Mouse (Mus musculus) embryonic facial prominence, embryonic 14.5 days (tissue): ENCODE results near the gene Cacna1d. TPM values are rescaled to one million over a fixed set of nuclear protein-coding genes. Genes with fewer than 3 reads are reported as not detected.

Experiments
- ATAC-seq: fragments of 200-750 bp; cut with Nextera tagmentation; 2 replicates; pipeline ENCODE4 v1.8.0; 2017; ENCODE audit warnings: low read depth, moderate number of reproducible peaks, moderate TSS enrichment
- DNase-seq: peaks from one replicate; pipeline ENCODE4 v3.0.0-alpha.2; 2015; ENCODE audit warnings: low spot score
- H3K27ac ChIP-seq: fragments of 300-500 bp; sonication (generic); replicated peaks from 2 replicates; pipeline ENCODE4 v1.5.1; 2014; ENCODE audit warnings: low read depth, mild to moderate bottlenecking, low read length, moderate library complexity
- H3K27me3 ChIP-seq: fragments of 300-500 bp; sonication (generic); replicated peaks from 2 replicates; pipeline ENCODE4 v1.6.1; 2014; ENCODE audit warnings: low read length; ENCODE audit not compliant: control insufficient read depth, insufficient read depth
- H3K36me3 ChIP-seq: fragments of 300-500 bp; sonication (generic); 2 replicates; pipeline ENCODE4 v1.6.1; 2014; ENCODE audit warnings: low read length, mixed read lengths; ENCODE audit not compliant: control insufficient read depth, insufficient read depth
- H3K4me1 ChIP-seq: fragments of 300-500 bp; sonication (generic); 2 replicates; pipeline ENCODE4 v1.6.1; 2014; ENCODE audit warnings: antibody characterized with exemption, low read length; ENCODE audit not compliant: control insufficient read depth, insufficient read depth
- H3K4me2 ChIP-seq: fragments of 300-500 bp; sonication (generic); 2 replicates; pipeline ENCODE4 v1.6.1; 2014; ENCODE audit warnings: low read depth, mild to moderate bottlenecking, low read length, moderate library complexity, mixed read lengths
- H3K4me3 ChIP-seq: fragments of 300-500 bp; sonication (generic); 2 replicates; pipeline ENCODE4 v1.5.1; 2014; ENCODE audit warnings: low read depth, mild to moderate bottlenecking, low read length
- H3K9ac ChIP-seq: fragments of 300-500 bp; sonication (generic); 2 replicates; pipeline ENCODE4 v1.6.1; 2014; ENCODE audit warnings: low read depth, mild to moderate bottlenecking, low read length, moderate library complexity, mixed read lengths
- H3K9me3 ChIP-seq: fragments of 300-500 bp; sonication (generic); 2 replicates; pipeline ENCODE4 v1.6.1; 2016; ENCODE audit warnings: low read length; ENCODE audit not compliant: control insufficient read depth
- WGBS: fragments of 180-500 bp; shearing (Covaris S2); extraction: QIAGEN DNeasy Blood & Tissue Kit; methylation state at CpG from one replicate; pipeline ENCODE4 v1.1.7; 2014; 5-methylcytosine and 5-hydroxymethylcytosine counted together
- polyA plus RNA-seq: library from polyadenylated mRNA; unstranded; fragments of >200 nt; fragmentation: Nextera tagmentation; extraction: Ambion mirVana; gene quantifications from 2 replicates; pipeline ENCODE4 v1.2.1, GENCODE M21; 2014

The Cacna1d gene
- polyA plus RNA-seq, 1 experiment from 2014 or later = 3.5 TPM

GRCm38 (mm10) chr14:30242166-30242817, 249.0 kb downstream of the Cacna1d start:
- no peak for ATAC-seq
- no peaks in the 10 kb centered on the region for H3K4me1 ChIP-seq

GRCm38 (mm10) chr14:30240916-30241515, 250.2 kb downstream of the Cacna1d start:
- no peaks in the 10 kb centered on the region for H3K27me3 ChIP-seq
- H3K9ac ChIP-seq = no peak overlapping the region
- no peak overlapping the region for H3K27ac ChIP-seq
- no peaks in the 10 kb centered on the region for H3K36me3 ChIP-seq
- no peak overlapping the region for H3K4me2 ChIP-seq
- H3K4me1 ChIP-seq = no peaks in the 10 kb centered on the region
- WGBS = 72% methylated on average over 7 of the region's 7 CpGs
- 0 out of 2 replicates have a peak, but pooled peaks cover 4% of the 10 kb centered on the region for H3K9me3 ChIP-seq
- DNase-seq (no peak), ATAC-seq (no peak)
- no peak overlapping the region for H3K4me3 ChIP-seq

More at GRCm38 (mm10) chr14:30242166-30242817, 249.0 kb downstream of the Cacna1d start:
- no peak for DNase-seq
- 0 out of 2 replicates have a peak, but pooled peaks cover 4% of the 10 kb centered on the region for H3K9me3 ChIP-seq
- H3K27me3 ChIP-seq = no peaks in the 10 kb centered on the region
- H3K4me3 ChIP-seq = no peak overlapping the region
- no peak overlapping the region for H3K27ac ChIP-seq
- no peaks in the 10 kb centered on the region for H3K36me3 ChIP-seq
- WGBS = 82% methylated on average over 13 of the region's 13 CpGs
- no peak overlapping the region for H3K4me2 ChIP-seq
- H3K9ac ChIP-seq = no peak overlapping the region

GRCm38 (mm10) chr14:30238807-30239206, 252.4 kb downstream of the Cacna1d start:
- H3K27ac ChIP-seq = no peak overlapping the region
- H3K4me1 ChIP-seq = no peaks in the 10 kb centered on the region
- no peak overlapping the region for H3K9ac ChIP-seq
- no peak for DNase-seq
- 65% methylated on average over 5 of the region's 5 CpGs for WGBS
- H3K4me3 ChIP-seq = no peak overlapping the region
- ATAC-seq = no peak
- H3K4me2 ChIP-seq = no peak overlapping the region
- no peaks in the 10 kb centered on the region for H3K36me3 ChIP-seq
- H3K9me3 ChIP-seq = 0 out of 2 replicates have a peak, but pooled peaks cover 4% of the 10 kb centered on the region
- no peaks in the 10 kb centered on the region for H3K27me3 ChIP-seq

DNA sequence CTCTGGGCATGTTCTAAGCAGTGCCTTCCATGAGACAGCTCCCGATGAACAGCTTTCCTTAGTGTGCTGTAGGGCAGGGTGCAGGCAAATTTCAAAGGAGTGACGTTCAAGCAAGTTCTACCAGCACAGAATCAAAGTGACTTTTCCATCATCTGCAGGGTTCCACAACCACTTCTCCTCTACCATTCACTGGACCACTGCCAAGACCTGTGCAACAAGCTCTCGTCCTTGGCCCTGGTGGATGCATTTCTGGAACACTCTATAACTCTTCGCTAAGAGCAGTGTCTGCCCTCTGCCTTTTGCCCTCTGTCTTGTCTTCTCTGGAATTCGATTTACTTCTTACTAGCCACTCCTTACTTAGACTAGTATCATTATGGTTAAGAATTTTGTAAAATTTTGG, 266.1 kb downstream of the Cacna1d start:
- no peak overlapping the region for H3K4me2 ChIP-seq
- 76% methylated on average over 5 of the region's 5 CpGs for WGBS
- ATAC-seq = no peak

DNA sequence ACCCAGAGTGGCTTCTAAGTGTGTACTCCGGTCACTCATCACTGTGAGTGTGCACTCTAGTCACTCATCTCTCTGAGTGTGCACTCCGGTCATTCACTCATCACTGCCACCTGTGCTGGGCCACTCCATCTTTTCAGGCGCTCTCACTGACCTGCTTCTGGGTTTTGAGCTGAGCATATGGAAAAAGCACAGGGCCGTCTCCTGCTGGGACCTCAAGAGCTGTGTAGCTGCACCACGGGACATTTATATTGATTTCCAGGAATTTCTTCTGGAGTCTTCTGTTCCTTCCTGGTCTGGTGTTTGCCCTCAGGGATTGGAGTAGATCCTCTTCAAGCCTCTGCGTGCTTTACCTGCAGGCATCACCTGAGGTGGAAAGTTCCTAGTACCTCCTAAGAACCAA, 269.2 kb downstream of the Cacna1d start:
- Histone ChIP-seq H3K9ac (no peak overlapping the region), H3K27ac (no peak overlapping the region), H3K4me3 (no peak overlapping the region), H3K27me3 (no peaks in the 10 kb centered on the region), H3K36me3 (no peaks in the 10 kb centered on the region), H3K4me1 (0 out of 2 replicates have a peak, but pooled peaks cover 5% of the 10 kb centered on the region), H3K9me3 (no peaks in the 10 kb centered on the region), H3K4me2 (no peak overlapping the region)
- no peak for DNase-seq
- 90% methylated on average over 6 of the region's 6 CpGs for WGBS
- no peak for ATAC-seq

More for the DNA sequence above, 266.1 kb downstream of the Cacna1d start:
- Histone ChIP-seq H3K27me3 (no peaks in the 10 kb centered on the region), H3K9ac (no peak overlapping the region), H3K27ac (no peak overlapping the region), H3K9me3 (no peaks in the 10 kb centered on the region), H3K4me3 (no peak overlapping the region), H3K4me1 (0 out of 2 replicates have a peak, but pooled peaks cover 2% of the 10 kb centered on the region), H3K36me3 (no peaks in the 10 kb centered on the region)
- no peak for DNase-seq

DNA sequence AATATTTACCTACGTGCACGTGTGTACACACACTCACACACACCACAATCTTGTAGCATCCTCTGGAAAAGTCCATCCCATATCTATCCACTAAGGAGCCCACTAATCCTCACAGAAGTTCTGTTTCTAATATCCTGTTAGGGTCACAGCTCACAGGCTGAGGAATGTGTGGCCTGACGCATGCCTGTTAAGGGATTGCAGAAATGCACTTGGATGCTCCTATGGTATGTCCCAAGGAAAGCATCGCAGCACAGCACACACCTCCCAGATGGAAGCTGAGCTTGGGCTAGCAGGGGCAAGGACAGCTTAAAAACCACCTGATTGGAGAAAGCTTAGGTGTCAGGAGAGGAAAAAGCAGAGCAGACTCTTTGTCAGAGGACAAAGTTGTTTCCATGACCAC, 271.4 kb downstream of the Cacna1d start:
- no peaks in the 10 kb centered on the region for H3K36me3 ChIP-seq
- no peaks in the 10 kb centered on the region for H3K27me3 ChIP-seq
- no peaks in the 10 kb centered on the region for H3K9me3 ChIP-seq
- DNase-seq = no peak
- 0 out of 2 replicates have a peak, but pooled peaks cover 5% of the 10 kb centered on the region for H3K4me1 ChIP-seq
- no peak overlapping the region for H3K4me3 ChIP-seq
- WGBS = 52% methylated on average over 4 of the region's 4 CpGs
- no peak overlapping the region for H3K9ac ChIP-seq
- H3K4me2 ChIP-seq = no peak overlapping the region
- no peak for ATAC-seq
- no peak overlapping the region; the same call in none of the 2 replicates for H3K27ac ChIP-seq

GRCm38 (mm10) chr14:30218114-30218513, 273.1 kb downstream of the Cacna1d start:
- H3K36me3 ChIP-seq = no peaks in the 10 kb centered on the region
- no peak overlapping the region for H3K9ac ChIP-seq
- no peak overlapping the region for H3K4me2 ChIP-seq
- H3K27me3 ChIP-seq = no peaks in the 10 kb centered on the region
- no peak for ATAC-seq
- 83% methylated on average over 2 of the region's 3 CpGs for WGBS
- peak; percentile 14 for DNase-seq
- no peaks in the 10 kb centered on the region for H3K9me3 ChIP-seq
- no peak overlapping the region for H3K4me3 ChIP-seq
- 0 out of 2 replicates have a peak, but pooled peaks cover 5% of the 10 kb centered on the region for H3K4me1 ChIP-seq
- no peak overlapping the region for H3K27ac ChIP-seq

- H3K9ac ChIP-seq = no peak overlapping the region
- H3K4me3 ChIP-seq = no peak overlapping the region
- ATAC-seq = no peak
- H3K27me3 ChIP-seq = no peaks in the 10 kb centered on the region
- H3K9me3 ChIP-seq = no peaks in the 10 kb centered on the region
- 83% methylated on average over 2 of the region's 2 CpGs for WGBS
- no peaks in the 10 kb centered on the region for H3K36me3 ChIP-seq
- no peak overlapping the region for H3K4me2 ChIP-seq
- H3K27ac ChIP-seq = no peak overlapping the region
- H3K4me1 ChIP-seq = 0 out of 2 replicates have a peak, but pooled peaks cover 5% of the 10 kb centered on the region
- DNase-seq = no peak
Observed at GRCm38 (mm10) chr14:30217124-30217523, 274.1 kb downstream of the Cacna1d start.
